Mouse (Mus musculus) bone marrow, adult 2 months (tissue): Measurements from ENCODE around the gene Lhfpl3.

Source experiments
- CTCF ChIP-seq: fragments of 200-500 bp; IDR thresholded peaks from 2 replicates; pipeline ENCODE4 v1.5.1; 2011; ENCODE audit warnings: low read length, control low read depth; ENCODE audit not compliant: control insufficient read depth, insufficient read depth
- POLR2A ChIP-seq: fragments of 200-500 bp; IDR thresholded peaks from 2 replicates; pipeline ENCODE4 v1.6.1; 2011; ENCODE audit warnings: low read depth, mild to moderate bottlenecking, control low read depth, low read length, borderline replicate concordance; ENCODE audit not compliant: control insufficient read depth

DNA sequence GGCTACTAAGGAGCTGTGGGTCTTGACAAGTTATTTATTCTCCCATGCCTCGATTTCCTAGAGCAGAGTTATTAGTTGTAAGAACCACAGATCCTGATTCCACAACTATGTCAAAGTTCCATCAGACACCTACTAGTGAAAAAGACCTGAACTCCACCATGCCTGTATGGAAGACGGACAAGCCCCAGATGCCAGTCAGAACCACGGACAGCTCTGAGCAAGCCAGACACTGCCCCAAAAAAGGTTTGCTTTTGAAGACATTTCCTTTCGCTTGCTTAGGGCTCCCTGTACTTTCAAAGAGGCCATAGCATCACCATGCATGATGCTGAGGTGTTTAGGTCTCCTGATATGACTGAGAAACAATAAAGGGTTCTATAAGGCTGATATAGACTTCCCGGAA lies 197.4 kb downstream of the Lhfpl3 start:
- no peak for TF ChIP-seq CTCF
- no peak for TF ChIP-seq POLR2A
